Mouse (Mus musculus) C2C12 (cell line): ENCODE data around the gene Trpc3.

Source experiments
- CTCF ChIP-seq: IDR thresholded peaks from one replicate; pipeline ENCODE4 v1.5.1; 2011; ENCODE audit not compliant: control insufficient read depth, insufficient read depth, insufficient read length
- FOSL1 ChIP-seq: IDR thresholded peaks from one replicate; pipeline ENCODE4 v1.8.0; 2011; ENCODE audit warnings: mild to moderate bottlenecking, low read length; ENCODE audit not compliant: poor library complexity, insufficient read depth, severe bottlenecking
- MAX ChIP-seq: IDR thresholded peaks from one replicate; pipeline ENCODE4 v1.6.1; 2011; ENCODE audit warnings: mild to moderate bottlenecking, control low read depth

DNA sequence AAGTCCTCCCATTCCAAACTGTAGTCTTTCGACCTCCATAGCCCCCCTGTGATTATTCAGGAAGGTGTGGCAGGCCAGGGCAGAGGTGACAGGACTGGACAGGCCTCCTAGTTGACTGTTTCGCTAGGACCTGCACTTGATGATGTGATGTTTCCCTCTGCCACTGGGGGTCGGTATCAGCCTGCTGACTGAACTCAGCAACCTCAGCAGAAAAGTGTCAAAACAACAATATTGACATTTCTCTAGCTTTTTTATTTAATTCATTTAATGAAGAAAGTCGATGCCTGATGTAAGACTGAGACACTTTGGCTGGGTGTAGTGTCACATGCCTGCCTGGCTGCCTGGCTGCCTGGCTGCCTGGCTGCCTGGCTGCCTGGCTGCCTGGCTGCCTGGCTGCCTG lies 54.5 kb downstream of the Trpc3 start:
- no peak for TF ChIP-seq CTCF
- TF ChIP-seq MAX: no peak
- TF ChIP-seq FOSL1: no peak
